Mouse (Mus musculus) right cerebral cortex, postnatal 25 days (tissue): Measurements from ENCODE around the gene Wipf1.

Source experiments
- DNase-seq: peaks from one replicate; pipeline ENCODE4 v3.0.0; 2022

The Wipf1 gene

DNA sequence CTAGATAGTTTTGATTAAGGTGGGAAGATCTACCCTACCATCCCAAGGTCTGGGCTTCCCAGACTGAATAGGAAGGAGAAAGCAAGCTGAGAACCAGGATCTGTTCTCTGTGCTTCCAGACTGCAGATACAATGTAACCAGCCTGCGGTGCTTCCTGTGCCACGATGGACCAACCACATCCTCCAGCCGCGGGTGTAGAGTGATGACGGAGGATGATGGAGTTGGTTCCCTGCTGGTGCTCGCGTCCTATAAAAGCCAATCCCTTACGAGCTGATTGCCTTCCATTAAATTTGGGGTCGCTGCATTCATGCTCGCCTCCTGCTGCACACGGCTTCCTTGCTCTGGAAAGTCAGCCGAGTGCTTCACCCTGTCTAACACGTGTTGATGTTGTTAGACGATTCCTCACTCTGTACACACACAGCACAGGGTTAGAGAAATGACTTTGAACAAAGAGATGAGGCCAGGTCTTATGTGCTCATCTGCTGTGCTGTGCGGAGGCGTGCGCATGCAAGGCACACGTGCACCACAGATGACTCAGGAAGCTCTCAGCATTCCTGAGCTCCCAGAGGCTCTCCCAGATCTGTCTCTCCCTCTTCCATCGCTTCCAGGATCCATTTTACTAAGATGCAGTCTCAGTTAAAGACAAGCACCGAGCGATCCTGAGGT lies 100.6 kb downstream of the Wipf1 start:
- DNase-seq: peak; percentile 36

DNA sequence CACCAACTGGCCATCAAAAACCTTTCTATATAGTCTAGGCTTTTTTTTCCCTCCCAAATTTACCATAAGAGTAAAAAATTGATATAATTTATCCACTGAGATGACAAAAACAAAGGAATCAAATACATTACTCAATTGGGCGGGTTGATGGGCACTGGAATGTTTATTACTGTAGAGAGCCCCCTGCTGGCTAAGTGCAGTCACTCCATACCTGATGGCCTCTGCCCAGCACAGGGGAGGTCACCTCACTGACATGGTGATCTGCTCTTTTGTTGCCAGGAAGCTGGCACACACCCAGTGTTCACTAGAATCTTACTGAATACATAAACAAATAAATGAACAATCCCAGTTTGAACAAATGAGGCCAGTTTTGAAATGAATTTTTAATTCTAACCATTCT lies 102.2 kb downstream of the Wipf1 start:
- no peak for DNase-seq

DNA sequence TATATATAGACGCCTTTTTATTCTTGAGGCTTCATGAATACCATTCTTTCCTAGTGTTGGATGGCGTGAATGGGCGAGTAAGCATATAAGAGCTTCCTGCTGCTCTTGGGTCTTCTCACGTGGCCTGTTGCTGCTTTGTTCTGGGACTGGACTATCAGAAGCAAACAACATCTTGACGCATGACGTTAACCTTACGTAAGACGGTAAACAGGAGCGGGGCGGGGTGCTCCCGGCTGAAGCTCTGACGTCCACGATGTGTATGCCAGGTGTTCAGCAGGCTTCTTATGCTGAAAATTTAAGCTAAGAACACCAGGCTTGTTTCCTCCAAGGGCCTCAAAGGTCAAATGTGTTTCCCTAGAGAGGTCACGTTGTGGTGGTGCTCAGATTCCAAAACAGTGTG lies 103.7 kb downstream of the Wipf1 start:
- no peak for DNase-seq

DNA sequence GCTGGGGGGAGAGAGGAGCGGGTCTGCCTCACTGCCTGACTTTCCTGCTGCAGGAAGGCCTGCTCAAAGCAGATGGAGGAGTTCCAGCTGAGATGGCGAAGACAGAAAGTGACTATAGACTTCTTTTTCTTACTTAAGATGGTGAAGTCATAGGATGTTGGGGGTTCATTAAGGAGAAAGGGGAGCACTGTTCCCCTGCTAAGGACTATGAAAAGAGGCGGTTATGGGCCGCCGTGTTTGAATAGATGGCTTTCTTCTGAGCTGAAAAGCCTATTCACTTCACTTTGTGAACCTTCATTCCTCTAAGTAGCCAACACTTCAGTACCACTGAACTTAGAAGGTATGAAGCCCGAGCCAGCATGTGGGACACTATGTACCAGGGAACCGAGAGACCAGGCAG lies 109.8 kb downstream of the Wipf1 start:
- DNase-seq: no peak

DNA sequence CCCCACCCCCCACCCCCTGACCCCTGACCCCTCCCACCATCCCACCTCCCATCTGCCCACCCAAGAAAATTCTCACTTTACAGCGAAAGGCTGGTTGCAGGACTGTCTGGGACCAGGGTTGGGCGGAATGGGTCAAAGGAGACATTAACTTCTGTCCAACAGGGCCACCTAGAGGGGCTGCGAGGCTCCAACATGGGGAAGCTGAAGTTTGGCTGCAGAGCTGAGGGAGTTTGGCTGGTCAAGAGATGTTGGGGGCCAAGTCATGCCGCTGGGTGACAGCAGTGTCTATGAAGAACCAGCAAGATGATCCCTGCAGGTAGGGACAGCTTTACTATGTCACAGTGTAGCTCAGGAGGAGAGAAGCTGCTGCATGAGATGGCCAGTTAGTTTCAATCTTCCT lies 110.2 kb downstream of the Wipf1 start:
- DNase-seq: no peak

DNA sequence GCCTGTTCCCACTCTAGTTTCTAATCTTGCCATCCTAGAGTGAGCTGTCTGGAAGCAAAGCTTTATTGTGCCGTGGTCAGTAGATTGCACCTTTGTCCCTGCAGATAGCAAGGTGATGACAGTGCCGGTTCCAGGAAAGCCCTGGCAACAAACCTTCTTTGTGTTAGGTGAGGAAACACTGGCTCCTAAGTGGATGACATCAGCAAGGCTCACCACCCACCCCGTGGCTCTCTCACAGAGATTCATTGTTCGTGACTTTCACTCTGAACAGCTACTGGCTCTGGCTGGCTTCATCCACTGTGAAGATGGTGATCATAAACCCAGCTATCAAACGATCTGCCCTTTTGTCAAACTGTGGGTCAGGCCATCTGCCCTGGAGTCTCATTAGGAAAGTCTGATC lies 113.6 kb downstream of the Wipf1 start:
- no peak for DNase-seq

DNA sequence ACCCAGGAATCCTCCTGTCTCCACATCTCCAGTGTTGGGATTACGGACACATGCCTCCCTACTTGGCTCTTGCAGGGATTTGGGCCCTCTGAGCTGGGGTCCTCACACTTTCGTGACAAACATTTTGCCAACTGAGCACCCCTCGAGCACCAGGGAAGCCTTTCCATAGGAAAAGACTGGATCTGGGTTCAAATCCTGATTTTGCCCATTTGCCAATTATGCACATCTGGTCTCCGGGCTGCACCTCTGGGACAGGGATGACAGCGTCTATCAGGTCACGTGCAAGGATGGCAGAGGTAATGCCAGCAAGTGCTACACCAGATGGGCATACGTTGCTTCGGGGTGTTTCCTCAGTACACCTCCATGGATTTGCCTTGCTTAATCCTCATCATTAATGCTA lies 119.5 kb downstream of the Wipf1 start:
- DNase-seq: no peak

DNA sequence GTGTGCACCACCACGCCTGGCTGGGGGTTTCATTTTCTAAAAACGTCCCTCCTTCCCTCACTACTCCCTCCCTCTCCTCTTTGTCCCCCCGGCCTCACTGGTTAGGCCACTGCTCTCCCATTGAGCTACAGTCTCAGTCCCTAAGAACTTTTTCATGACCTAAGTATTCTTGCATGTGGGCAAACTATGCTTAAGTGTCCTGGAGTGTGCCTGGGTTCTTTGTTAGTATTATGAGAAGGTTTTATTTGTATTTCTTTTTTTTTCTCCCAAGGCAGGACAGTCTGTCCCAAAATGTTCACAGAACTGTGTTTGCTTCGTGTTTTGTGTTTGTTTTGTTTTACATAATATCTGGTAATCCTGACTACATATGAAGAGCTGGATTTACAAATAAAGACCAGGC lies 121.9 kb downstream of the Wipf1 start:
- DNase-seq: no peak

DNA sequence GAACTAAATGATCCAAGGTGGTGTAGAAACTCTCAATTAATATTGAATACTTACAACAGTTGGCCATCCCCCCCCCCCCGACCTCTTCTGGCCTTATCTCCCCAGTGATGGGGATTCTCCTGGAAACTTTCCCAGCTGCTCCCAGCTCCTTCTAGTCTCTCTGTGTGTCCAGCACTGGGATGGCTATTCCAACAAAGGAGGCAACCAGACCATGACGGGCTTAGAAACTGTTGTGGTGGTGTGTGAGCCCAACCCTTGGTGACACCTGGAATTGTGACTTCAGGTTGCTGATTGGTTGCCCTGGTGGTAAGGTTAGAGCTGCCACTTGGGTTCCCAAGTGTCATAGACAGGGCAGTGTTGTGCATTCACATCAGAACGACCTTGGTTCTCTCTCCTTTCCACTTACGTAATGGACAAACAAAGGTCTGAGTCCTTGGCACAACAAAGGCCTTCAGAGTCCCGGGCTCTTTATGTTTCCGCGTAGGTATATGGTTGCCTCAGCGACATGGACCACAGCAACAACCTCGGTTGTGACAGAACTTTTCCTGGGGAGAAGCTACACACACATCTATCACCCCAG lies 123.1 kb downstream of the Wipf1 start:
- no peak for DNase-seq

DNA sequence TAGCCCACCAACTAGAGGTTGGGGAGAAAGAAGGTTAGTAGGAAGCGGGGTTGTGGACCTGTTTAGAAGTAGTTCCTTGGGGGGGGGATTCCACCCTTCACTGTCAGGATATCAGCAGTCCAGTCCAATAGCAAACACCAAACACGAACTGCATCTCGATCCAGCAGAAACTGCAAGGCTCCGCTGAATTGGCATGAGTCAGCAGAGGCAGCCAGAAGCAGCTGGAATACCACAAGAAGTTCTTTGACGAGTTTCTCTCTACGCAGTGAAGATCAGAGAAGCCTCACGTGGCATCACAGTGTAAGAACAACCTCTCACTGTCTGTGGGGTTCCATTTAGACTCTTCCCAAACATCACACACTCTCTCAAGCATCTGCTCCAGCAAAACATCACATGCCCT lies 124.6 kb downstream of the Wipf1 start:
- DNase-seq: no peak

DNA sequence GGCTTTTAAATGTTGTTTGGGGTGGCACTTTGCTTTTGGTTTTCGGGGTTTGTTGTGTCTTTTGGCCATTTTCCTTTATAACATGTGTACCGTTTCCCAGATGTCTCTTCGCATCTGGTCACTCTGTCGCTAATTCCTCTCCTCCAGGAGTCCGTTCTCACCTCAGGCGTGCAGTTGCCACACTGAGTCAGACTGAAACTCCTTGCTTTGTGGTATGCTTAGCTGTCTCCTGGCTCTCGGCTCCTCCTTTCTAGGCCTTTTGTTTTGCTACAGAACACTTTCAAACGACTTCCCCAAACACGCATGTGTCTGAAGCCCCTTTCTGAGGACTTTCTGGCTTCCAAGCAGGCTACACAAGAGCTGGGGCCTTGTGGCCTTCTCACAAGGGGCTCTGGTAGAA lies 125.1 kb downstream of the Wipf1 start:
- DNase-seq: no peak

DNA sequence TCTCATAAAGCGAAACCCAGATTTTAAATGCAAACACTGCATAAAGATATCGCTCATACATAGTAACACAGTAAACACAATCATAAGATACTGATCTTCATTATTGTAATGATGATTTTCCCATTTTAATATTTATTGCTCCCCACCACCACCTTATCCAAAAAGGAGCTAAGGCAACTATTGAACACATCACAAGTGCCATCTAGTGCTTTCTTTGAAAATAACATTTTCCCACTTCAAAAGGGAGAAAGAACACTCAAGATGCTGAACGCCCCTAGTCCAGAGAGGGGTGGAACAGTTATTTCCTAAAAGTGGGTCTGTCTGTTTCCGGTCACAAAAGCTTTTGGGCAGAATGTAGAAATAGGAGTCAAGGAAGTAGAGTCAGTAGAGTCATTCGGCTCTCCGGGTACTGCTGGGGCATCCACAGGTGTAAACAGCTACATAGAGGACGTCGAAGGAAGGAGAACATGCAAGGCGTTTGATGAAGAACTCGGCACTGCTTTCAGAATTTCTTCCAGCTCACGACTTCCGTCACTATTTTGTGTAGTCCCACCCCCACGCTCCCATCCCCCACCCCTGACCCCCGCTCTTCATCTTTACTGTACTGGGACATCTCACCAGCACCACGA lies 126.0 kb downstream of the Wipf1 start:
- DNase-seq: no peak

DNA sequence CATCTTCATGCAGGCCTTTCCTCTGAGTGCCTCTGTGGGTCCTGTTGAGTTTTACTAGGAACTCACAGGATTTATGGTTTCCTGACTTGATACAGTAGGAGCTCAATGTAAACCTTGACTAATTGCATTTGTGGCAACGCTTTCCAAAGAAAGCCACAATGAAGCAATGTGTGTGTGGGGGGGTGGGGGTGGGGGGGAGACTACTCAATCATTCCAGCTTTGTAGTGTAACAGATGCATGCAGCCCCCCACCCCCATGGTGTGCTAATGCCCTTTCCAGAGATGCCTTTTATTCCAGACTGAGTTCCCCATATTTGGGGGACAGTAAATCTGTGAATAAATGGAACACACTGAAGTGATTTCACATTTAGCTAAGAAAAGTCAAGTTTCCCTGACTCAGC lies 127.8 kb downstream of the Wipf1 start:
- no peak for DNase-seq

DNA sequence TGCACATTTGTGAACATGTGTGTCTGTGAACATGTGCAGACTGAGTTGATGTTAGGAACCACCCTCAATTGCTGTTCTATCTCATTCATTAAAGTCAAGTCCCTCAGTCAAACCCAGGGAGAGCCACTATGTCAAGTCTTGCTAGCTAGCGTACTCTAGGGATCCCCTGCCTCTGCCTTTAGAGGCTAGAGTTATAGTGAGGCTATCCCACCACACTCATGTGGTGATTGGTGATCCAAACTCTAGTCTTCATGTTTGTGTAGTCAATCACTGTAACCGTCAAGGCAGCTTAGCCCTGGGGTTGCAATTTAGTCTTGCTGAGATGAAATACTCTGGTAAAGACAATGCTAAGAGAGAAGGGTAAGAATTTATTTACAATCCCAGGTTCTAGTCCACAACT lies 132.1 kb downstream of the Wipf1 start:
- no peak for DNase-seq

DNA sequence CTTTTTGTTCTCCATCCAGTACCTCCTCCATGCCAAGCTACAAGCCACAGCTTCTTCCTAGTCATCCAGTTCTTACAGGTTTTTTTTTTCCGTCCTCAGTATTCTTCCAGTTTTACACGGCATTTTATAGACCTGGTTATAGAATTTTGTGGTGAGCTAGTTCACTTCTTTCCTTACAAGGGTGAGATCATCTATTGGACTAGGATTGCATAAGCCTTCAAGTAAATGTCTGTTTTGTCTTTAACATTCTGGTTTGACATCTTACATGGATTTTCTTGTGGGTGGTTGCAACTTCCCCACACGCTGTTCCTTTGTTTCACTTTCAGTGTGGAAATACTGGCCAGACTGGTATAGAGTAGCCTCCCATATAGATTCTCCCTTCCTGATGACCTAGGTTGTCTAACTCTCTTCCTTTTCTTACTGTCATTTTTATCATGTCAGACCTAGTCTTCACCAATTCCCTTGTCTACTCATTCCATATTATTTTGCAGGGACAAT lies 132.7 kb downstream of the Wipf1 start:
- no peak for DNase-seq

DNA sequence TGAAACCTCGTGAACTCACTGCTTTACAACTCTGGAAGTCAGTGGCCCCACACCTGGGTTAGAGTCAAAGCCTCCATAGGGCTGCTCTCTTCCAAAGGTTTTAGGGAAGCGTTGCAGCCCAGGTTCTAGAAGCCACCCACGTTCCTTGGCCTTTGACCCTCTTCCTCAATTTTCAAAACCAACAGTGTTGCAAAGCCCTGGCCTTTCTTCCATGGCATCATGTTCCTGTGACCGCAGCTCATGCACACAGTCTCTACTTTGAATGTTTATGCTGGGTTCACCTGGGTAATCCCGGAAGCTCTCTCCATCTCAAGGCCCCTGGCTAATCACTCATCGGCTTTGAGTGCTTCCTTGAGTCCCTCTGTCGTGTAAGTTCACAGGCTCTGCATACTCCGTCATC lies 134.0 kb downstream of the Wipf1 start:
- DNase-seq: no peak

DNA sequence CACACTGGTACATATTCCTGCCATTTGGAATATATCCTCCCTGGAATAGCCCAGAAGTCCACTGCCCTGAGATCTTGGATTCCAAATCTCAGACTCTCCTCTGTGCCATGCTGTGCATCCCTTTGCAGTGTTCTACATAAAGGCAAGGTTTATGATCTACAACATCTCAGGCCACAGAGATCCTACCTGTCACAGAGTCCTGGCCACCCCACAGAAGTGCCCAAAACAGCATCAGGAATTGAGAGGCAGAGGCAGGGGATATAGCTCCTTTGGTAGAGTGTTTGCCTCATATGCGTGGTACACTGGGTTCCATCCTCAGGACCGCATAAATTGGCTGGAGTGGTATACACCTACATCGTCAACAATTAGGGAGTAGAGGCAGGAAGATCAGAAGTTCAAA lies 135.1 kb downstream of the Wipf1 start:
- DNase-seq: no peak

DNA sequence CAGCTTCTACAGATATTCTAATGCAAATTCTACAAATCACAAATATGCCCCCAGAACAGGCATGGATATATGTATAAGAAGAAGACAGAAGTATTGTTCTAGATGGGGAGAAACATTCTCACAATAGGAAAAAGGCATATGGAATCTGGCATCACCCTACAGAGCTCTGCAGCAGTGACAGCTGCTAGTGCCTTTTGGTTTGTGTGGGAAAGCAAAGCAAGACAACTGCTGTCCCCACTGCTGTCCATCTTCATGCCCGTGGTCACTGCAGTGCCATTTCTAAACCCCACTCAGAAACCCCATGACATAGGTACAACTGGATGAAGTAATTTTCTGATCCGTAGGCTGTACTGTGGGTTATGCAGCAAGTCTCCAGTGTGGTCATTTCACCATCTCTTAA lies 136.8 kb downstream of the Wipf1 start:
- no peak for DNase-seq

DNA sequence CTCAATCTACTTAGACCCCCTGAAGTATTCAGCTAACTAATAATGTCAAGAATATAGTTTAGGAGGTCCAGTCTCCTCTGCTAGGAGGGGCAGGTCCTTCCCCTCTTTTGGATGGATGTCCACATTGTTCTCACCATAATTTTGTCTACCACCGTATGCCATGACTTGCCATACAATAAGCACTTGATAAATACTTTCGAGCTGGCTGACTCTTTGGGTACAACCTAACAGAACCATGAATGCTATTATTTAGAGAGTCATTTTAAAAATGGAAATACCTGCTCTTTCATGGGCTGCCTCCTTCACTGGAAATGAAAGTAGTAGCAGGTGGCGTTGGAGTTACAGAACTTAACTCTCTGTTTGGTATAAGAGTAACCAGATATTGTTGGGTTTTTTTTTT lies 139.6 kb downstream of the Wipf1 start:
- DNase-seq: no peak

DNA sequence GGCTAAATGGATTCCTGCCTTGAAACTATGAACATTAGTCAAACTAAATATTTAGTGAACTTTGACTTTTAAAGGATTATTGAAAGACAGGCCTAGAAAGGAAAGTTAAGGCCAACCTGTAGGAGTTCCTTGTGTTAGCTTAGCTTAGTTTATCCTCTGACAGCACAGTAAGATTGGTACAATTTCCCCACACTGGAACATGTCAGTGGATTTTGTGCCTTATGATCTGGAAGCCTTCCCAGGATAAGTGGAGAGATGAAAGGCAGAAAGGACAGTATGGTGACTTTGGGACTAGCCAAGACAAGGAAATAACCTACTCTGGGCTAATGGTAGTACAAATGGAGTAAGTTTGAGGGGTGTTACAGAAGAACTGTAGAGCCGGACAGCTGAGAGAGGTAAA lies 141.7 kb downstream of the Wipf1 start:
- no peak for DNase-seq

DNA sequence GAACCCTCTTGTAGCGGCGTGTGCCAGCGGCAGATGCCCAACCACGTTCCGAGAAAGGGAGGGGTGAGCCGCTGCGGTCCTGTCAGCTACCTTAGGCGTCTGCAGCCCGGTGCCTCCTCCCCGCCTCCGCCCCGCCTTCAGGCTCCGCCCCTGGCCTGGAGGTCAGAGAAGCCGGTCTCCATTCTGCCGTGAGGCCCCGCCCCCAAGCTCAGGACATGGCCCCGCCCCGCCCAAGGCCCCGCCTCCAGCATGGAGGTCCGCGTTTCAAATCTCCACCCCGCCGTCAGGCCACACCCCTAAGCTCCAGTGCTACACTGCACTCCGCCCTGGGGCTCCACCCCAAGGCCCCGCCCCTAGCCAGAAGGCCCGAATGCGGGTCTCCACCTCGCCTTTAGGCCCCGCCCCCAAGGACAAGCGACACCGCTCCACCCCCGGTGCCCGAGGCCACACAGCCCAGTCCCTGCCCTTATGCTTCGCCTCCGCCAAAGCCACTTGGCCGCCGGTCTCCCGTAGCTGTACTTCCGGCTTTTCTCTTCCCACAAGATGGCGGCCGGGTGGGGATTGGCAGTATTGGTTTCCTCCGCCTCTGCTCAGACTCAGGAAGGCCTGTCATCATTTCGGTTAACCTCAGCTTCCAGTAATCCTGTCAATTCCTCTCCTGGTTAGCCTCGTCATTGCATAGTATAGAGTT lies 143.0 kb downstream of the Wipf1 start, which contains the start of gene Gpr155:
Gene Gpr155 (minus strand): TSS at position 217 of the 691 bp plus-strand sequence.
- peak; percentile 98 for DNase-seq

DNA sequence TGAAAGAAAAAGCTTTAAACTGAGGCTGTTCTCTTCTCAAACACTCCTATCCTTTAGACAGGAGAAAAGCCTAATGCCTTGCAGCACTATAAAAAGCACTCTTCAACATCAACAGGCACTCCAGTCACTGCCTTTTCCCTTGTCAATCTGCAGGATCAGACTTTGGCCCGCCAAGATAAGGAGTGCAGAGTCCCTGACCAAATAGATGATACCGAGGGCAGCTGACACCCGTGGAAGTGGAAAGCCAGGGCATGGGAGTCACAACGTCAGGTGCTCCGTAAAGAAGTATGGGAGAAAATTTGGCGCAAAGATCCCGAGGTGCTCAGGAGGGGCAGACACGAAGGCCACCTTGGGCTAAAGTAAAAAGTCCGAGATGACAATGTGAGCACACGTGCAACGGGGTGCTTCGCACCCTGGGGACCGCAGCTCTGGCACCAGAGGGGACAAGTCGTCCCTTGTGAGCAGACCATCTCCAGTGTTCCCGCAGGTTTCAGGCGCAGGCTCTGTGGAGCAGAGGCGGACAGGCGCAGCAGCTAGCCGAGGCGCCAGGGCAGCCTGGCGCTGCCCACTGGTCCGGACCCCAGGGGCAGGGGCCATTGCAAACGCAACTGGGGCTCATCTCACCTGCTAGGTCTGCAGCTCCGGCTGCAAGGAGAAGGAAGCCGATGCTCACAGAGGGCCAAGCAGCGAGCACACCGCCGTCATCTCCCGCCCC lies 143.7 kb downstream of the Wipf1 start:
- peak; percentile 10 for DNase-seq

DNA sequence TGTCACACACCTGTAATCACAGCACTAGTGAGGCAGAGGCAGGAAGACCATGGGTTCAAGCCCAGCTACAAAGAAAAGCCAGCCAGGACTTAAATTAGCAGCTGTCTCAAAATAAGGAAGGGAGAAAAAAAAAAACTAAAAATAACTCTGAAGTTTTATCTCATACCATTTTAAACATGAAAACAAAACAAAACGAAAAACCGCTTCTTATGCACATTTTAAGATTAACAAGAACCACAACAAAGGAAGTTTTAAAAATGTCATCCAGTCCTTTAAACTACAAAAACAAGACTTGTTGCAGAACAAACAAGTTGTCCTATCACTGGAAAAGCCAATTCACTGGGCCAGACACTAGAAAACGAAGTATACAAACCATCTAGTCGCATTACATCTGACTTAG lies 144.4 kb downstream of the Wipf1 start:
- no peak for DNase-seq
